Mouse (Mus musculus): Measurements from ENCODE around the gene Ndnf.

GRCm38 (mm10) chr6:65758214-65758613 lies 86.8 kb downstream of the Ndnf start:
- TF ChIP-seq CTCF (IDR thresholded peaks at IDR 0.05) (no peak), EP300 (IDR thresholded peaks at IDR 0.05) (no peak)

Data from lung, postnatal 0 days (tissue).